Mouse (Mus musculus): ENCODE measurements around the gene Efhd2. TPM values are rescaled to one million over a fixed set of nuclear protein-coding genes. Genes with fewer than 3 reads are reported as not detected.

The Efhd2 gene
- total and polyA plus RNA-seq, 2 experiments from 2014 or later: 38.8 to 49.0 TPM

- Histone ChIP-seq H3K9ac (replicated peaks; ENCODE audit: low read length, poor library complexity, severe bottlenecking) (peak overlapping the region; percentile 29; the same call in 1 of the 2 replicates), H3K9me3 (ENCODE audit: low read length) (no peaks in the 10 kb centered on the region), H3K4me3 (ENCODE audit: low read depth, low read length) (no peak overlapping the region), H3K27me3 (ENCODE audit: insufficient read depth, low read length) (no peaks in the 10 kb centered on the region), H3K36me3 (ENCODE audit: insufficient read depth, low read length) (no peaks in the 10 kb centered on the region; the same call in 1 of the 2 replicates), H3K4me1 (ENCODE audit: insufficient read depth, low read length) (peaks cover 13% of the 10 kb centered on the region; the same call in 1 of the 2 replicates), H3K4me2 (ENCODE audit: low read depth, low read length, poor library complexity, severe bottlenecking) (no peak overlapping the region), H3K27ac (ENCODE audit: low read depth, low read length) (no peak overlapping the region)
- no peak for ATAC-seq (ENCODE audit: low FRiP score)
- TF ChIP-seq CTCF (IDR thresholded peaks at IDR 0.05): no peak
- peak; percentile 38 for DNase-seq (ENCODE audit: low spot score)
- 19% methylated on average over 10 of the region's 10 CpGs for WGBS
These were observed 7.7 kb downstream of the Efhd2 start for GRCm38 (mm10) chr4:141866933-141867490.

GRCm38 (mm10) chr4:141865600-141865999 is 9.1 kb downstream of the Efhd2 start:
- DNase-seq (ENCODE audit: low spot score) (no peak), ATAC-seq (ENCODE audit: low FRiP score) (no peak)
- Histone ChIP-seq H3K27me3 (ENCODE audit: insufficient read depth, low read length) (no peaks in the 10 kb centered on the region), H3K4me3 (ENCODE audit: low read depth, low read length) (no peak overlapping the region), H3K9me3 (ENCODE audit: low read length) (no peaks in the 10 kb centered on the region), H3K27ac (ENCODE audit: low read depth, low read length) (no peak overlapping the region), H3K9ac (replicated peaks; ENCODE audit: low read length, poor library complexity, severe bottlenecking) (no peak overlapping the region), H3K36me3 (ENCODE audit: insufficient read depth, low read length) (peaks cover 7% of the 10 kb centered on the region), H3K4me2 (ENCODE audit: low read depth, low read length, poor library complexity, severe bottlenecking) (no peak overlapping the region), H3K4me1 (ENCODE audit: insufficient read depth, low read length) (peaks cover 13% of the 10 kb centered on the region; the same call in 1 of the 2 replicates)
- TF ChIP-seq CTCF (IDR thresholded peaks at IDR 0.05): no peak
- 84% methylated on average over 5 of the region's 5 CpGs for WGBS

GRCm38 (mm10) chr4:141865006-141865405 is 9.7 kb downstream of the Efhd2 start:
- no peak for TF ChIP-seq CTCF (IDR thresholded peaks at IDR 0.05)
- peaks cover 10% of the 10 kb centered on the region; the same call in 1 of the 2 replicates for H3K4me1 ChIP-seq (ENCODE audit: insufficient read depth, low read length)
- peaks cover 11% of the 10 kb centered on the region for H3K36me3 ChIP-seq (ENCODE audit: insufficient read depth, low read length)
- 89% methylated on average over 5 of the region's 5 CpGs for WGBS
- no peak overlapping the region for H3K27ac ChIP-seq (ENCODE audit: low read depth, low read length)
- H3K9me3 ChIP-seq (ENCODE audit: low read length): no peaks in the 10 kb centered on the region
- no peak overlapping the region for H3K4me2 ChIP-seq (ENCODE audit: low read depth, low read length, poor library complexity, severe bottlenecking)
- ATAC-seq (ENCODE audit: low FRiP score): no peak
- no peak overlapping the region for H3K9ac ChIP-seq (replicated peaks; ENCODE audit: low read length, poor library complexity, severe bottlenecking)
- DNase-seq (ENCODE audit: low spot score): no peak
- H3K27me3 ChIP-seq (ENCODE audit: insufficient read depth, low read length): no peaks in the 10 kb centered on the region
- H3K4me3 ChIP-seq (ENCODE audit: low read depth, low read length): no peak overlapping the region

- peaks cover 10% of the 10 kb centered on the region; the same call in 1 of the 2 replicates for H3K4me1 ChIP-seq (ENCODE audit: insufficient read depth, low read length)
- no peak for ATAC-seq (ENCODE audit: low FRiP score)
- 97% methylated on average over 8 of the region's 8 CpGs for WGBS
- H3K4me2 ChIP-seq (ENCODE audit: low read depth, low read length, poor library complexity, severe bottlenecking): no peak overlapping the region
- no peak for TF ChIP-seq CTCF (IDR thresholded peaks at IDR 0.05)
- no peak overlapping the region for H3K9ac ChIP-seq (replicated peaks; ENCODE audit: low read length, poor library complexity, severe bottlenecking)
- H3K27ac ChIP-seq (ENCODE audit: low read depth, low read length): no peak overlapping the region
- no peaks in the 10 kb centered on the region for H3K9me3 ChIP-seq (ENCODE audit: low read length)
- no peak overlapping the region for H3K4me3 ChIP-seq (ENCODE audit: low read depth, low read length)
- no peak for DNase-seq (ENCODE audit: low spot score)
- no peaks in the 10 kb centered on the region for H3K27me3 ChIP-seq (ENCODE audit: insufficient read depth, low read length)
- H3K36me3 ChIP-seq (ENCODE audit: insufficient read depth, low read length): peaks cover 15% of the 10 kb centered on the region
These were observed 10.2 kb downstream of the Efhd2 start for GRCm38 (mm10) chr4:141864506-141864905.

DNA sequence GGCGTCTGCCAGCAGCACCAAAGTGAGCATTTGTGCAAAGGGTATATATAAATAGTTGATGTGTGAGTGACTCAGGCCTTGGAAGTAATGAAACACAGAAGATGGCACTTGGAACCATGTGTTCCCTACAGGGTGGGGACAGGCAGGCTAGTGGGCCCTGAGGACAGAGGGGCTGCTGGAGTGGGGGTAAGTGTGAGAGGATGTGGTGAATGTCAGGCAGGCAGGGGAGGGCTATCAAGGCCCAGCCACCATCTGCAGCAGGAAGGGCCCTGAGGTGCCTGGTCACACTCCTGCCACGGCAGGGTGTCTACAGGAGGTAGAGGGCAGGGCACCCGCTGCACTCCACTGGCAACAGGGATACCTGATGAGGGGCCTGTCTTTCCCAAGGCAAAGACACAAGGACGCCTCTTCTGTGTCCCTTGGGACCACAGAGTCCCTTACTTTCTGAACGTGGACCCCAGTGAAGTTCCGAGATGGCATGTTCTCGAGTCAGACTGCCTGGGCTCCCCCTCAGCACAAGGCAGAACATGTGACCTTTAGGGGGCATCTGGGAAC is 10.9 kb downstream of the Efhd2 start:
- ATAC-seq (ENCODE audit: low FRiP score): no peak
- H3K27ac ChIP-seq (ENCODE audit: low read depth, low read length): no peak overlapping the region
- no peak overlapping the region for H3K4me3 ChIP-seq (ENCODE audit: low read depth, low read length)
- no peak for TF ChIP-seq CTCF (IDR thresholded peaks at IDR 0.05)
- H3K4me1 ChIP-seq (ENCODE audit: insufficient read depth, low read length): peaks cover 10% of the 10 kb centered on the region; the same call in 1 of the 2 replicates
- no peaks in the 10 kb centered on the region for H3K9me3 ChIP-seq (ENCODE audit: low read length)
- DNase-seq (ENCODE audit: low spot score): no peak
- peaks cover 17% of the 10 kb centered on the region for H3K36me3 ChIP-seq (ENCODE audit: insufficient read depth, low read length)
- no peaks in the 10 kb centered on the region for H3K27me3 ChIP-seq (ENCODE audit: insufficient read depth, low read length)
- no peak overlapping the region for H3K9ac ChIP-seq (replicated peaks; ENCODE audit: low read length, poor library complexity, severe bottlenecking)
- WGBS: 90% methylated on average over 7 of the region's 7 CpGs
- no peak overlapping the region for H3K4me2 ChIP-seq (ENCODE audit: low read depth, low read length, poor library complexity, severe bottlenecking)

DNA sequence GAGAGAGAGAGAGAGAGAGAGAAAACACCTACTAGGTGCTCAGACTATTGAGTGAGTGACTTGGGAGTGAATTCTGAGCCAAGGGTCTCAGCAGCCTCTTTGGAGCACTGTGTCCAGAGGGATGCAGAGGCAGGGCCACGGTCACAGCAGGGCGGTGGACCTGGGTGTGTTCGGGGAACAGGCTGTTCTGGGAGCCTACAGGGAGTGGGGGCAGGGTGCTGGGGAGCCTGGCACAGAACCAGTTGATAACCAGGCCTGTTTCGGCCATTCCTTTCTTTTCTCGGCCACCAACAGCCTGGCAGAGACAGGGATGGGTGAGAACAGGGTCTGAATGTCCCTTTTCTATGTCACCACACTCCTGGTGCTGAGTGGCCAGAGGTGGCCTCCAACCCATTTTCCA is 11.9 kb downstream of the Efhd2 start:
- Histone ChIP-seq H3K27ac (ENCODE audit: low read depth, low read length) (no peak overlapping the region), H3K4me1 (ENCODE audit: insufficient read depth, low read length) (peaks cover 10% of the 10 kb centered on the region; the same call in 1 of the 2 replicates), H3K4me3 (ENCODE audit: low read depth, low read length) (no peak overlapping the region), H3K4me2 (ENCODE audit: low read depth, low read length, poor library complexity, severe bottlenecking) (no peak overlapping the region), H3K27me3 (ENCODE audit: insufficient read depth, low read length) (no peaks in the 10 kb centered on the region), H3K9ac (replicated peaks; ENCODE audit: low read length, poor library complexity, severe bottlenecking) (no peak overlapping the region), H3K9me3 (ENCODE audit: low read length) (no peaks in the 10 kb centered on the region), H3K36me3 (ENCODE audit: insufficient read depth, low read length) (peaks cover 17% of the 10 kb centered on the region)
- no peak for DNase-seq (ENCODE audit: low spot score)
- no peak for ATAC-seq (ENCODE audit: low FRiP score)
- 86% methylated on average over 5 of the region's 5 CpGs for WGBS
- TF ChIP-seq CTCF (IDR thresholded peaks at IDR 0.05): no peak

Data from midbrain, postnatal 0 days (tissue).